Mouse (Mus musculus) left cerebral cortex, postnatal 36 days (tissue): ENCODE measurements around the gene Fam81b. TPM values are rescaled to one million over a fixed set of nuclear protein-coding genes. Genes with fewer than 3 reads are reported as not detected.
"Not testable (repeated sequence)": the region's sequence is repeated elsewhere in the genome, so short reads cannot be mapped to it uniquely, and the experiment has no call there.

Experiments used
- DNase-seq, 2 experiments: peaks; one replicate each; pipeline ENCODE4 v3.0.0; 2021 to 2022; ENCODE audit warnings: low spot score in 2 of 2, mixed read lengths in 1 of 2
- intact Hi-C: fragments of 180-260 bp; cut with DNase I; formaldehyde crosslinking; loops from one replicate; pipeline ENCODE4 v1.15.1; 2025
- total RNA-seq, 2 experiments: library from RNA; stranded (reverse); gene quantifications; 2 replicates each; pipeline ENCODE4 v1.2.3; 2021

The Fam81b gene
- total RNA-seq, result not detected

DNA sequence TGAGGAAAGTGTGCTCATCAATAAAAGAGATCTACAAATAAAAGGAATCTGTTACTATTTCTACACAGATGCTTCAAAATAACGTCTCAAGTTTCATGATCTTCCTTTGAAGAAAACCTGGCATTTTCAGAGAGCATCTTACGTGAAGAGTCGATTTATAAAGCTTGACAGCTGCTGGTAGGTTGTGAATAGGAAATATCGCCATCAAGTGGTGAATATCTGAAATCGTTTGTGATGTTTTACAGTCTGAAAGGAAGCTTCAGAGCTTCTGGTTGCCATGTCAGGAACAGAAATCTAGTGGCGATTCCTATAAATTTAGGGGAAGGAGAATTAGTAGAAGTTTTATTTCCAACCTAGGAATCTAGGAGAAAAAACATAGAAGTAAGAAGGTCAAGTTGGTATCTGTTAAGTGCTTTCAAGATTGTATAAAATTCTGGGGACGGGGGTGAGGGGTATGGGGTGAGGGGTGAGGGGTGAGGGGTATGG lies at the start of gene Fam81b:
Gene Fam81b, minus strand, starts transcription at position 436 of the 486 bp plus-strand sequence.
- DNase-seq, result no peak
- intact Hi-C loops, result loop anchor here (5.0 kb wide), 2 partner anchors 78 to 87 kb away; partner anchors contain the start of gene Mctp1

DNA sequence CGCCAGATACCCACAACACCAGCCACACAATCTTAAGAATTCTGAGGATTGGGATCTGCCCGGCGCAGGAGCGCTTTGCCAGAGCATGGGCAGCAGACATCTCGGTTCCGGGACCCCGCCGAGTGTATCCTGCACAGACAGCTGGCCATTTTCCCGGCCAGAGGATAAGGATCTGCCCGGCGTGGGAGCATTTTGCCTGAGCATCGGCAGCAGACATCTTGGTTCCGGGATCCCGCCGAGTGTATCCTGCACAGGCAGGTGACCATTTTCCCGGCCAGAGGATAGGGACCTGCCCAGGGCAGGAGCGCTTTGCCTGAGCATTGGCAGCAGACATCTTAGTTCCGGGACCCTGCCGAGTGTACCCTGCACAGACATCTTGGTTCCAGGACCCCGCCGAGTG lies 41.1 kb upstream of the Fam81b start:
- DNase-seq, intact Hi-C loops: not testable (repeated sequence)

DNA sequence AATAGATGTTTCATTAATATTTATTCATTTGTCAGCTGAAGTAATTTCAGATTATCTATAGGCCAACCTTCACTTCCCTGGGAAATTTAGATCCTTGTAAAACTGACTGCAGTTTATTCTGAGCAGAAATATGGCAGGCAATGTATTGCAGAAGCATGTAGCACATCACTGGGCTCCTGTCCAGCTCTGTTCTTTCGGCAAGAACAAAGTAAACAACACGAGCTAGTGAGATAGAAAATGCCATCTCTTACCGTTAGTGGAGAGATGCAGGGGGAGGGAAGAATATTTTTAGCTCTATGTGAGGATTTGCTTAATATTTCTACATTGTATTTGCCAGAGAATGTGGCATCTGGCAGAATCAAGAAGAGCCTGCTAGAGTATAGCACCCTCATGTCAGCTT lies 13.8 kb upstream of the Fam81b start:
- intact Hi-C loops, result no loop called here
- DNase-seq, result peak; percentile 28 to 39

DNA sequence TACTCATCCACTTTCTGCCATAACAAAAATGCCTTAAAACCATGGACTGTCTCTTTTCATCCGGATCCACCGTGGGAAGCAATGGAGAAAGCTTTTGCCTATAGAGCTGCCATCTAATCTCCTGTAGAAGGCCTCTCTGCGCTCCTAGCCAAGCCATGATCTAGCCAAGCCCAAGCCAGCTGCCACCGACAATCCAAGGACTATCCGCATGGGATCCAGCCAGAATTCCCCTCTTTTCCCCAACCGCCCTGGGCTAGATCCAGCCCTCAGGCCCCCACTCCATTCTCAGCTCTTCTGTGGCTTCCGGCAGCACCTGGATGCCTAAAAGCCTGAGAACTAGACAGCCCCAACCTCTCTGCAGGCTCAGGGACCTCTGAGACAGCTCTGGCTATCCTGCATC lies 6.7 kb upstream of the Fam81b start:
- intact Hi-C loops, result no loop called here
- no peak for DNase-seq

DNA sequence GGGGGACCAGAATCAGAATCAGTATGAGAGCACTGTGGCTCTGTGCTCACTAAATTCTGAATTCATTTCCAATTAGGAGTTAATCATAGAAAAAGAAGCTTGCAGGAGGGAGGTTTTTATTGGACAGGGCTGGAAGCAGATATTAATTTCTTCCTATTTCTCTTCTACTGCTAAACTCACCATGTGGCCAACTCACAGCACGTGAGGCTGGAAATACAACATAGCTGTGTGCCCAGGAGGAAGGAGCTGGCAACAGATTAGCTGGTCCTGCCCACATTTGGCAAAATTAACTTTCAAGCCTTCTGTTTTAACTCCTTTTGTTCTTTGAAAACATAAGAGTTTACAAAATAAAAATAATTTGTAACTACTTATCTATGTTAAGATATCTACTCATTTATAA lies 3.9 kb upstream of the Fam81b start:
- DNase-seq, result no peak
- intact Hi-C loops, result loop anchor here (5.0 kb wide), 1 partner anchor 92 kb away; no protein-coding TSS in a partner anchor

DNA sequence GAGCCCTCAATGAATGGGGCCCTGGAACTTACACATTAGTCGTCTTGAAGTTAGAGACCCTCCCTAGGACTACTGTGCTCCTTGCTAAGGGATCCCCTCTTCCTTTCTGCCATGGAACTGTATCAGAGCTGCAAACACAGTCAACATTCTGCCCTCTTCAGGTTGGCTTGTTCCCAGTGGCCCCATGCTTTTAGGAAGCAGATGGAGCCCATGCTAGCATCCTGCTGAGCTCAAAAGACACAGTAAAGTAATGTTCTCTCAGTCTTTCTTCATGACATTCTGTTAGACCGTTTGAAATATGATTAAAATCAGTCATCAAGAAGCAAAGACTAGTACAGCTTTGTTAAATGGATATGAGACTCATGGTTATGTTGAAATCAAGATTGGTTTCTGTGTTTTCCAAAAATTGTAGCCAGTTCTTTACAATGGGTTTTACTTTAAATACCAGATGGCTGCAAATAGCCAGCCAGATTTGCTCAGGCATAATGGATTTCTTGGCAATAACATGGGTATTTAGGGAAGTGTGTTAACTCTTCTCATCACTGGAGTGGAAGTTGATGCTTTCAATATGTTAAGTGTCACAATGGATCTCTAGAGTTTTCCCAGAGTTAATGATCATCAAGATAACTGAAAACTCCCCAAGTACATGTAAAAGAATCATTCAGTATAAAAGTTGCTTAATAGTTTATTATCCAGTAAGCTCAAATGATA lies 938 bp upstream of the Fam81b start:
- intact Hi-C loops, result loop anchor here (5.0 kb wide), 1 partner anchor 89 kb away; no protein-coding TSS in a partner anchor
- DNase-seq, result no peak

DNA sequence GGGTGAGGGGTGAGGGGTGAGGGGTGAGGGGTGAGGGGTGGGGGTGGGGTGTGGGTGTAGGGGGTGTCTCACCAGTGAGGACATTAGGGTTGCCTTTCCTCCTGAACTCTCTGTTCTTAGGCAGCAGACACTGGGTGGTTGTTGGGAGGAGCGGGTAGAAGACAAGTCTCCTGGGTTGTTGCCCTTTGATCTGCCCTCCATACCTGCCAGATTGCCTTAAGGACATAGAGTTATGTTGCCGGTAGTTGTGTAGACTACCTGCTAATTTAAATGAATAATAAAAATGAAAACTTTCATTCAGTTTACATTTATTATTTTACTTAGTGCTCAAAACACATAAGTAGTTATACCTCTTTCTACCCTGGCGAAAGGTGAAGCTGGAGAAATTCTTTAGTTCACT lies 369 bp upstream of the Fam81b start:
- intact Hi-C loops, result loop anchor here (5.0 kb wide), 1 partner anchor 88 kb away; no protein-coding TSS in a partner anchor

DNA sequence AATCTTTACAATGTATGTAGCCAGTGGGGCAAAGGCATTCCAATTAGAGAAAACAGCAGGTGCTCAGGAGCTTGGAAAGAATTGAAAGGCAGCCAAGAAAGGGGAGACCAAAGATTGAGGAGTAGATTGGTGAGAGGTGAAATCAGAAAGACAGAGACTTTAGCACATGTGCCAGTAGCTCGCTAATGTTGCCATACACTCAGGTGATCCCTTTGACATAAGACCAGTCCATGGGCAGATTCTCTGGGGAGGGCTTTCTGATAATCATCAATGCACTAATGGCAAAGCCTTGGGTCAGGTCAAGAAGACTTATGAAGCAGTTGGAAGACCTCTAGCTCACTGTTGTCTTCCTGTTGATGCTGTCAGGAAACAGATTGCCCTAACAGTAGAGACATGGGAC lies 671 bp downstream of the Fam81b start:
- intact Hi-C loops, result loop anchor here (5.0 kb wide), 1 partner anchor 78 kb away; the partner anchor contains the start of gene Mctp1
- no peak for DNase-seq

More for the DNA sequence above, 369 bp upstream of the Fam81b start:
- no peak for DNase-seq

DNA sequence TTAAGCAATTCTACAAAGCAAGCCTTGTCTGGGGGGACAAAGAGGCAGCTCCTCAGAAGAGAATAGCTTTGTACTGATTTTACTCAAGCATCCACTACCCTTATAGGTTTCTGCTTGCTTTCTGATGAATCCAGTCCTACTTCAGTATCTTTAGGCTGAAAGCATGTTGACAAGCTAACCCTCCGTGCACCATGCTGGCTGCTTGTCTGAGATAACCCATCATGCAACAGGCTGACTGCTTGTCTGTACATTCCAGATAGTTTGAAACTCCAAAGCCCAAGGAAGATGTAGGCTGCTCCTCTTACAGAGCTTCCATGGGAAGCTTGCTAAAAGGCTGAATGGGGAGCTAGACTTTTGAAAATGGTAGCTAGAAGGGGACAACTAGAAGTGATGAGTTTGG lies 1.7 kb downstream of the Fam81b start:
- intact Hi-C loops, result loop anchor here (5.0 kb wide), 1 partner anchor 79 kb away; the partner anchor contains the start of gene Mctp1
- no peak for DNase-seq

DNA sequence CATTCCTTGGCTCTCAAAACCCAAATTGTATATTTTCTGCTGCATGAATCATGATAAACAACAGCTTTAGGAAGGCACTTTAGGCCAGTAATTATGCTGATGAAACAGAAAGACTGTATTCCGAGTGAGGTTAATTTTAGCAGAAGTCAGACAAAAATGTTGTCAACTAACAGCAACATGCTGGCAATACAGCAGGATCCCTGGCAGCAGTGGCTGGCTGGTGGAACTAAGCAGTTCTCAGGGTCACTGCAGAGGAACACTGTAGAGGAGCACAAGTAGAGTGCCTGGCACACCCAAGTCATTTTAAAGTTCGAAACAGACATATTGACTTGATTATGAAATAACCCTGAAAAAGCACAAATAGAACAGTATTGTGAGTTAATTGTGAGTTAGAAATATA lies 2.8 kb downstream of the Fam81b start:
- no peak for DNase-seq
- intact Hi-C loops, result loop anchor here (5.0 kb wide), 1 partner anchor 80 kb away; the partner anchor contains the start of gene Mctp1

DNA sequence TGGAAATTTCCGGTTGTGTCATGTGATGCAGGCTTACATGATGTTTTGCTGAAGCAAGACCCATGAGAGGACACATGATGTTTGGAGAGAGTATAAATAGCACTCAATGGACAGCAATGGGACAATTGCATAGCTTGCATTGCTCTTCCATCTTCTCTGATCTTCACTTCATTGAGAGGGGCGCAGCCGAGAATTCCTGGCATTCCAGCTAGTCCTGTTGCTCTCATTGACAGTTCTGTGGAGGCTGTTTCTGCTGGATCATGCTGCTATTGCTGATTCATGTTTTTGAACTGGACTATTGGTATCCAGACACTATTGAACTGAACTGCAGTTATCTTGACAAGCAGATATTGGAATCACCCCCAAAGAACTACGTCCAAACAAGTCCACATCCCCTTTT lies 12.8 kb downstream of the Fam81b start:
- intact Hi-C loops, result no loop called here
- DNase-seq, result no peak

DNA sequence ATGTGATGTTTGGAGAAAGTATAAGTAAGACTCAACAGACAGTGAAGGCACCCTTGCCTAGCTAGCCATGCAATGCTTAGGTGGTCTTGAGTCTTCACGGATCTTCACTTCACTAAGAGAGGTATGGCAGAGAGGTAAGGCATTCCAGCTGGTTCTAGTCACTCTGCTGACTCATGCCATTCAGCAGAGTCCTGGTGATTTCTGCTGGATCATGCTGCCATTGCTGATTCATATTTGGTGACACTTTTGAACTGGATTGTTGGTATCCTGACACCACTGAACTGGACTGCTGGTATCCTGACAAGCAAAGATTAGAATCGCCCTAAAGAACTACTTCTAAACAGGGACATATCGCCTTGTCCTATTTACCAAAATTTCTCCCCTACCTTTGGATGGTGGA lies 20.3 kb downstream of the Fam81b start:
- intact Hi-C loops, result no loop called here
- no peak for DNase-seq

DNA sequence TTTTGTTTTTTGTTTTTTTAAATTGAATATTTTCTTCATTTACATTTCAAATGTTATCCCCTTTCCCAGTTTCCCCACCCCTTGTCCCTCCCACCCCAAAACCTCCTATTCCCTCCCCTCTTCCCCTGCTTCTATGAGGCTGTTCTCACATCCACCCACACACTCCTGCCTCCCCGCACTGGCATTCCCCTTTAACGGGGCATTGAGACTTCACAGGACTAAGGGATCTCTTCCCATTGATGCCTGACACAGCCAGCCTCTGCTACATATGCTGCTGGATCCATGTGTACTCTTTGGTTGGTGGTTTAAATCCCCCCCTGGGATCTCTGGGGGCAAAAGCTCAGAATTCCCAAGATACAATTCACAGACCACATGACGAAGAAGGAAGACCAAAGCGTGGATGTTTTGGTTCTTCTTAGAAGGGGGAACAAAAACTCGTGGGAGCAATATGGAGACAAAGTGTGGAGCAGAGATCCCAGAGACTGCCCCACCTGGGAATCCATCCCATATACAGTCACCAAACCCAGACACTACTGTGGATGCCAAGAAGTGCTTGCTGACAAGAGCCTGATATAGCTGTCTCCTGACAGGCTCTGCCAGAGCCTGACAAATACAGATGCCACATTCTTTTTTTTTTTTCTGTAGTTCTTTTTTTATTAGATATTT lies 40.4 kb downstream of the Fam81b start:
- no peak for DNase-seq
- intact Hi-C loops, result no loop called here

DNA sequence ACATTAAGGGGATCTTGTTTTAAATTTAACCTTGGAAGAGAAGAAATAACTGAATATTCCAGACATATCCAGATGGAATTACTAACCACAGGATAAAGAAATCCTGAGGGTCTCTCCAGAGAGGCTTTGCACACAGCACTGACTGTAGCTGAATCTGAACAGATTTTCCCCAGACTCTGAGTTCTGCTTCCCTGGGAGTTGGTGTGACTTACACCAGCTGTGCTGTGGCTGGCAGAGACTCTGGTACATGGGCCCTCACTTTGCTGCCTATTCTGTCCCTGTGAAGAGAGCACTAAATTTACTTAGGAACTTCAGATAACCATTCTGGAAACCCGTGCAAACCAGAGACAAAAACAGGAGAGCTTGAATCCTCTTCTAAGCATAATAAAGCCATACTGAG lies 46.1 kb downstream of the Fam81b start:
- intact Hi-C loops, result no loop called here
- DNase-seq, result peak; percentile 75 to 85

DNA sequence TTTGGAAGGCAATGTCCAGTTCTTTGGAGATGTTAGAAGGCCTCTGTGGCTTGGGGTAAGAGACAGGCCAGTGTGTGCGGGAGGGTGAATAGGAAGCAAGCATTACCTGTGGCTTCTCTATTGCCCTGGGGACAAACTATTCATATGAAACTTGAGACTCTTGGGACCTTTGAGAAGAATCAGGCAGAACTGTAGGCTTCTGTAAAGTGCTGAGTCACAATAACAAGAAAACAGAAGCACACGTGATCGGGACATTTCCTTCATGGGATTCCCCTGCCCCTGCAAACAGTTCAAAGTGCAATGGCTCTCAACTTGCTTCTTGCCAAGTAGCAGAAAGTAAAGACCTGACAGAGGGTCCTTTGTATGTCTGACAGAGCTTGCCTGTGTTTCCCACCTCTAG lies 48.5 kb downstream of the Fam81b start:
- intact Hi-C loops, result no loop called here
- no peak for DNase-seq

DNA sequence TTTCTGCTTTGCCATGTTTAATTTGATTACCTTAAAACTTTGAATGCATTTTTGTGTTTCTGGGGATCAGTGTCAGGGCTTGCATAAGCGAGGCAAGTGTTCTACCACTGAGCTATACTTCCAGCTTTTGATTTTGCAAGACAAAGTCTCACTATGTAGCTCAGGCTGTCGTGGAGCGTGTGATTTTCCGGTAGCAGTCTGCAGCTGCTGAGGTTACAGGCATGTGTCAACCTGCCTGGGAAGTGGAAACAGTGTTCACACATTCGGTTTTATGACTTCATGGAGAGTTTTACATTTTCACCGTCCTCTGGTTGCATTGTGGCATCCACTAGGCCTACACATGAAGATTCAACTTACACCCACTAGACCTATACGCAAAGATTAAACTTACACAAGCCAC lies 54.8 kb downstream of the Fam81b start:
- DNase-seq, result no peak
- intact Hi-C loops, result no loop called here

DNA sequence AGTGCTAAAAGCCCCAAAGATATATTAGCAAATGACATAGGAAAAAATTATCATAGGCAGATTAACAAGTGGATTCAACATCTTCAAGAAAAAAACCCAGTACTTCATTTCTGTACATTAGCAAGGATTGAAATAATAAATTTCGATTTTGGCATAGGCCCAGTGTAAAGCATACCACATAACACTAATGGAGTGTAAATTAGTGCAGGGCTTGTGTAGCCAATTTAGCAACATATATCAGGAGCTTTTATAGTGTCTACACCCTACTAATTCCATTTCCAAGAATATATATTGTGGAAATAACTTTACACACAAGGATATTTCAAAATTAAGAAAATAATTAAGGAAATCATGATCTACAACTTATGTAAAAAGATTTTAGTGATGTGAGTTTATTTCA lies 55.8 kb downstream of the Fam81b start:
- intact Hi-C loops, result no loop called here

DNA sequence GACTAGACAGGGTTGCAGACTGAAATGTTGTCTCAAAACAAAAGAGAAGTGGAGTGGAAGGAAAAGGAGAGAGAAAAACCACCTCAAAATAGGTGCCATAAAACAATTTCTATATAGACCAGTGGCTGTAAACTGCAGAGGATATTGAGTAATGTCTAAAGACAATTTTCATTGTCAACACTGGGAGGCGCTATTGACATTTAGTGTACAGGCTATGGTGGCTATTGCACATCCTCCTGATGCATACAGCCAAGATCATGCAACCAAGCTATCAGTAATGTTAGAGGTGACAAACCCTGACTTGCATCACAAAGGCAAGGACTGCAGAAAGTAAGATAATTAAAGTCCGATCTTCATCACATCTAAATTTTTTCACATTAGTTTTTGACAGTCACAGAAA lies 89.5 kb downstream of the Fam81b start:
- DNase-seq, result no peak
- intact Hi-C loops, result loop anchor here (5.0 kb wide), 2 partner anchors 92 to 467 kb away; partner anchors contain the start of gene Fam81b

More for the DNA sequence above, 55.8 kb downstream of the Fam81b start:
- no peak for DNase-seq

DNA sequence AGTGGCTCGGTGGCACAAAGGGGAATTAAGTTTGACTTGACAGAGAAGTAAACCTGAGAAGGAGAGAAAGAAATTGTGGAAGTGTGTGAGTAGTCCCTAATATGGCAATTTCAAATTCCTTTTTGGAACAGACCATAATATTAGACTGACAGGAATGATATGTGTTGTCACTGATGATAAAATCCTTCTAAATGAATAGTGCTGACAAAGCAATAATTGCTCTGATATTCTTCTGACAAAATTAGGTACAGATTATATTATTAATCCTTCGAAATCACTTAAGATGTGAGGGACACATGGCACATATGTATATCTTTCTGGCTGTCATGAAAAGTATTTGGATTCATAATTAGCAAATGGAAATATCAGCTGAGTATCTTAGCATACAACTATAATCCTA lies 89.9 kb downstream of the Fam81b start:
- intact Hi-C loops, result loop anchor here (5.0 kb wide), 2 partner anchors 92 to 467 kb away; partner anchors contain the start of gene Fam81b
- DNase-seq, result no peak

DNA sequence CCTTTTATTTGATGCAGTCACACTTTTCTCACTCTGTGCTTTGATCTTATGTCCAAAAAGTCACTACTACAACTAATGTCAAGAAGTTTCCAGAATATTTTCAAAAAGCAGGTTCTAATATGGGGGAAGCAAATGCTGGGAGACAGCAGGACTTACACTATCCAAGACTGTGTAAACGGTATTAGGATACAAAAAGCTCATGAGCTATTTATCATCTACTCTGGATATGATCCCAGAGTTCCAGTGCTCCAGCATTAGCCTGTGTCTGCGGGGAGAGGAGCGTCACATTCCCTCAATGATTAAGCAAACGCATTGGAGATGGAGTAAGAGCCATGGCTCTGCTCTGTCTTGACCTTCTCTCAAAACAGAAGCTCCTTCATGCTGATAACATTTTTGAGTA lies 104.9 kb downstream of the Fam81b start:
- intact Hi-C loops, result no loop called here

More for the DNA sequence above, 104.9 kb downstream of the Fam81b start:
- no peak for DNase-seq
